Mouse (Mus musculus) erythroid progenitor cell, adult 5-6 weeks (primary cell): ENCODE data around the gene Lrrc1. TPM values are rescaled to one million over a fixed set of nuclear protein-coding genes. Genes with fewer than 3 reads are reported as not detected.
"Not testable (repeated sequence)": the region's sequence is repeated elsewhere in the genome, so short reads cannot be mapped to it uniquely, and the experiment has no call there.

Source experiments
- ATAC-seq: replicated peaks from 2 replicates; pipeline ENCODE4 v1.8.0; 2016; ENCODE audit warnings: moderate number of reproducible peaks, mild to moderate bottlenecking, moderate TSS enrichment, inconsistent platforms; ENCODE audit not compliant: poor library complexity, low FRiP score, severe bottlenecking
- total RNA-seq, 2 experiments: library from RNA; stranded (forward) in 1 of 2; stranded (reverse) in 1 of 2; fragments of 150-400 nt in 1 of 2; fragments of 186-747, 209-891 nt in 1 of 2; gene quantifications; 2 replicates each; pipeline versions ENCODE4 v1.2.3 to v1.2.4; 2015 to 2017; ENCODE audit warnings: low replicate concordance in 2 of 2

Gene Lrrc1
- 5.0 and 6.5 TPM in 2 replicates for total RNA-seq (2015; ENCODE audit: low replicate concordance)
- total RNA-seq (2017; ENCODE audit: low replicate concordance): 2.3 and 2.8 TPM in 2 replicates

DNA sequence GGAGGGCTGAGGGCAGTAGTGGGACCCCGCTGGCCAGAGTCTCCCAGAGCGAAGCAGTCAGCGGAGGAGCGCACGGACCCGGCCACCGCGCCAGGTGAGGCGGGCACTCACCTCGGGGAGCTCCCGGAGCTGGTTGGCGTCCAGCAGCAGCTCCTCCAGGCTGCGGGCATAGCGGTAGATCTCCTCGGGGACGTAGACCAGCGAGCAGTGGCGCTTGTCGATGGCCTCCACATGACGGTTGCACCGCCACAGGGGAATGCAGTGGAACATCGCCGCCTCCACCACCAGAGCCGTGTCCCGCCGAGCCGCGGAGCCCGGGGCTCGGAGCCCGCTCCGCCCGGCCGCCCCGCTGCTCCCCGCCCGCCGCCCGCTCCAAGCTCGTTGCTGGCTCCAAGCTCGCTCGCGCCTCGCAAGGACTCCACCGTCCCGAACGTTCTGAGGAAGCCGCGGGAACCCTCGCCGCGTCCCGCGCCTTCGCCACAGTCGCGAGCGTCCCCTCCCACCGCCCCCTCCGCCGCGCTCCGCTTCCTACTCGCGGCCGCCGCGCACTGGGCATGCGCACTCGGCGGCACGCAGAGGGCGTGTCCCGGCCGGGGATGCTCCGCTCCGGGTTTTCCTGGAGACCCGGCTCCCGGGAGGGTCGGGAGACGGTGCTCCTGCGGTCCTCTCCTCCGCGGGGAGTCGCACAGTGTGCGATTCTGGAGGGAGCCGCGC lies at the start of gene Lrrc1:
Lrrc1 (minus strand) TSS at position 517 of the 714 bp plus-strand sequence.
- ATAC-seq: peak; percentile 77; the same call in 1 of the 2 replicates

DNA sequence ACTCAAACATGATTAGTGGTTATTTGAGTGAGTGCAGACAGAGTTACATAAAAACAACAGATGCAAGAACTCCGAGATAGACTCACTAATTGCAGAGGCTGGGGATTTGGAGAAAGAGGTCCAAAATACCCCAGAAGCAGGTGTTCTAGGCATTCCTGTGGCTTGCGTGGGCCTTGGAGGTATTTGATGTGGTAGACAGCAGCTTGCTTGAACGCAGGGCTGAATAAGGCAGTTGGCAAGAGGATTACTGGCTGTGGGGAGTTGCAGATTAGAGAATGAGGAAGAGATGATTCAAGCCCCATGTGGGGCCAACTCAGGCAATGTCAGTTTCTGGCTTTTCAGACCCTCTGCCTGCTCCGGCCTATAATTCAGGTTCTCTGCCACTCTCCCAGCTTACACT lies 47.8 kb upstream of the Lrrc1 start:
- ATAC-seq: no peak

GRCm38 (mm10) chr9:77589496-77589895 lies 44.8 kb upstream of the Lrrc1 start:
- no peak for ATAC-seq

DNA sequence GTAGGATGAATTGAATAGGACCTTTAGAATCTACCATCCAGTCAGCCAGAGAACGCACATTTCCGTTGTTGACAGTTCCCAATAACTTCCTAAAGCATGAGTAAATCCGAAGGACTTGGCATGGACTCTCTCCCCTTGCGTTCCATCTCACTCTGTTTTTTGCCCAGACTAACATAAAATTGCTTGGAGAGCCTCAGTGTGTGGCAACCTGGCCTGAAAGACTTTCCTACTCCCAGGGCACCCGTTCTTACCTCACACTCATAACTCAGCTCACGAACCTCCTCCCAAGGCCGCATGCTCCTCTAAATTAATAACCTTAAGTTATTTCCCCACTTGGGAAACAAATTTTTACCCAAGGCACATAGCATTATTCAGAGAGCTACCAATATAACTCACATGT lies 42.9 kb upstream of the Lrrc1 start:
- ATAC-seq: no peak

GRCm38 (mm10) chr9:77586806-77587591 lies 42.3 kb upstream of the Lrrc1 start:
- no peak for ATAC-seq

GRCm38 (mm10) chr9:77584746-77585145 lies 40.1 kb upstream of the Lrrc1 start:
- no peak for ATAC-seq

DNA sequence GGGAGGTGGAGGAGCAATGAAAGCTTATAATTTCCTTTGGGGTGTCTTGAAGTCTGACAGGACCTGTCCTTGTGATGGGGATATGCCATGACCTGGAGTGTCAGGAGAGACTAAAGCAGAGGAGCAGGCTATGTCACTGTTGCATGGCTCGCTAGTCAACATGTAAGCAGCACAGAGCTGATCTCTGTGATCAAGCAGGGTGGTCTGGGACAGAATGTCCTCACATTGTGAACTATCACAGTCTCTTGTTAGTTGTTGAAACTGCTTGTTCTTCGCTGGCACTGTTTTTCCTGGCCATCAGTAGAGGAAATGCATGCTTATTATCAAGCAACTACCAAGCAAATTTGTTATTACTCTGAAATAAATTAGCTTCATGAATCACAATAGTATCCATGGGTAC lies 38.6 kb upstream of the Lrrc1 start:
- ATAC-seq: no peak

- ATAC-seq: no peak
These were observed 35.2 kb upstream of the Lrrc1 start for GRCm38 (mm10) chr9:77579827-77580226.

DNA sequence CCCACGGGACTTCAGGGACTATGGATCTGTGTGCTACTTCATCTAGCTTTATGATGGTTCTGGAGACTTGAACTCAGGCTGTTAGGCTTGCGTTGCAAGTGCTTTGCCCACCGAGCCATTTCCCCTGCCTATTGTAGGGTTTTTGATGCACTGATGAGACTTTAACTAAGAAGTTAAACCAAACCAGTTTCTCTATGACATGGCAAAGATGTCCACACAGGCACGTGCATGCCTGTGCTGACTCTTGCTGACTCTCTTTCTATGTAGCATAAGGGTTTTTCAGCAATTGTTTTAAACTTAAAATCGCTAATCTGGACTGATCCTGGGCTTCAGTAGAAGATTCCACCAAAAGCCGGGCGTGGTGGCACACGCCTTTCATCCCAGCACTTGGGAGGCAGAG lies 33.3 kb upstream of the Lrrc1 start:
- ATAC-seq: no peak

GRCm38 (mm10) chr9:77577409-77577808 lies 32.7 kb upstream of the Lrrc1 start:
- ATAC-seq: no peak

DNA sequence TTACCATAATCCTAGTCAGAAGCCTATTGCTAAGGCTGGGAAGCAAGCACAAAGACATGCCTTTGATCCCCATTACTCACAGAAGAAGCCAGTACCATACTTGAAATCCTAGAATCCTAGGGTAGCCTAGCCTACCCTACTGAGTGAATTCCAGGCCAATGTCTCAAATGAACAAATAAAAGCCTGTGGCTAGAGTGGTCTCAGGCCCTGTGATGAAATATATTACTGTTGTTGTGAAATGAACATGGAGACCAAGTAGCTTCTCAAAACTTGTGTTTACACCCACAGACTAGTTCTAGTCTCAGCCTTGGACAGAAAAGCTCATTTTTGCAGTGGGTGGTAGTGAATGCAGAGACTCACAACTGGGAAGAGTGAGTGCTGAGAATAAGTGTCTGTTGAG lies 31.6 kb upstream of the Lrrc1 start:
- ATAC-seq: no peak

DNA sequence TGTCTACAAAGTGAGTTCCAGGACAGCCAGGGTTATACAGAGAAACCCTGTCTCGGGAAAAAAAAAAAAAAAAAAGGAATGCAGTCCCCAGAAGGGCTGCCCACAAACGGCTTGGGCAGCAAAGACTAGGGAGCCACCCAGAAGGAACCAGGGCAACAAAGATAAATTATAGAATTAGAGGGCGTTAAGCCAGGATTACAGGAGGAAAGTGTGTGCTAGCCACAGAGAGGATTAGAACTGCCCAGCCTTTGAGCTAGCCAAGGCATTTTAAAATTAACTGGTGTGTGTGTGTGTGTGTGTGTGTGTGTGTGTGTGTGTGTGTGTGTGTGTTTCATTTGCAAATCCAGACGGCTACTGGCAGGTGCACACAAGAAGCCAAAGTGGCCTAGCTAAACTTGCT lies 30.3 kb upstream of the Lrrc1 start:
- ATAC-seq: not testable (repeated sequence)

DNA sequence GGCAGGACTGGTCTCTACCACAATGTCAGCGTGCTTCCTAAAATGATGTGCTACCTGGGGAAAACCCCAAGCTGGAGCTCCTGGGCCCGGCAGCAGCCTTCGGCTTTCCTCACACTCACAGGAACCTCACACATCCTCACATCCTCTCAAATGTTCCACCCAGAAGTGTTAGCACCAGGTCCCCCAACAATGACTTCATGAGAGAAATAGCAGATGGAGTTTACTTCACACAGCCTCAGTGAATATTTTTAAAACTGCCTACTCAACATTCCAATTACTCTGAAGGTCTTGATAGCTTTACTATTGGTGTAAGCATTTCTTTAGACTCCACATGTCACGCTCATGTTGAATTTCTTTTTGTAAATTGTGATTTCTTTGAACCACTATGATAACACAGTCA lies 27.2 kb upstream of the Lrrc1 start:
- ATAC-seq: no peak

DNA sequence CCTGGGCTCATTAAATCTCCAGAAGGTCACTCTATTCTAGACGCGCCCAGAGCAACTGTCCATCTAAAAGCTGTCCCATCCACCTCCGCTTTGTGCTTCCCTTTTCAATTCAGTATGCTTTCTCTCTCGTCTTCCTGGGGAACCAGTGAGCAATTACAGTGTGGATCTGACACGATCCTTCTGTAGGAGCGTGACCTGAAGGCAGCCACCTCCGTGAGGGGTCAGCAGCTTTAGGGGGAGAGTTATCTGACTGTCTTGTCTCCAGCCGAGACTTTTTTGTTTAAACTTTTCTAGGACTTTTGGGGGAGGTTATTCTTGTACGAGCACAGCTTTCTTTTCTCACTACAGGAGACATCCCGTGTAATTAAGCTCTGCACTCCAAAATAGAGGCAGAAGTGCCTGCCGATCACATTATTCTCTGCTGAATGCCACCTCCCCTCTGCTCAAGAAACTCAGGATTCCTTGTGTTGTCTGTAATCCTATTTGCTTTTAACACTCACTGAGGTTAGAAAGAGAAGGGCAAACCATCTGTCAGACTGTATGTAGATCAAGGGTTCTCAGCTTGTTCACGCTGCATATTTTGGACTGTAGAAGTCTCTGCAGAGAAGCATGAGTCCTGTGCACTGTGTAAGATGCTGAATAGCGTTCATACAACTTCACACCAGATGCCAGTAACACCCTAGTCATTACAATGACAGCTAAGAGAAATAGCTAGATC lies 24.3 kb upstream of the Lrrc1 start:
- no peak for ATAC-seq

- no peak for ATAC-seq
These were observed 17.2 kb upstream of the Lrrc1 start for GRCm38 (mm10) chr9:77561827-77562226.

DNA sequence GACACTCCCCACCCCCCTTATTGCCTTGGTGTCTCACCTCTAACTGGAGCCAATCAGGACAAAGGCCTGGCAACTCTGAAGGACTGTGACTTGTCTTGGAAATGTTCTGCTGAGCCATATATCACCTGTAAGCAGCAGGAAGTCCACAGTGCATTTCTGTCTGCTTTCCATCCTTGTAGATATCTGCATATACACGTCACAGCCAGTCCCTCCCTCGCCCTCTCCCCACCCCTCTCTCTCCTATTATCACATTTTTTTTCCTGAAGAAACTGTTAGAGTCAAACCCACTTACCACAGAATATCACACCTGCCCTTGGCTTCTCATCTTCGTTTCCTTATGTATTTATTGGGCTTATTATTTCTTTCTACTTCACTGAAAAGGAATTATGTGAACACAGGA lies 13.3 kb upstream of the Lrrc1 start:
- ATAC-seq: no peak

DNA sequence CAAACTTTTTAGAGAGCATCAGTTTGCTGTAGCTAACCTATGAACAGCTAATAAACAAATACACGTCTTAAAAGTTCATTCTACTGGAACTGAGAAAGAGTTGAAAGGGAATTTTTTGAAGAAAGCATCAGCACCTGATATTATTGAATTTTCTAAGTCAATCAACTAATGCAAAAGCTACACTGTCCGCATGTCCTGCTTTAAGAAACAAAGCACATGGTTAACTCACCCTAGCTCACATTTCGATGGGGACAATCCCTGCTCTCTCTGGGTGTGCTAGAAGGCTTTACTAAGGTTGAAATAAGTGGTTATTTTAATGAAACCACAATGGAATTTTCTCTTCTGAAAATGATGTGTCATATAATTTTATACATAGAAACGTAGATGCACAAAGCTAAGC lies 12.5 kb upstream of the Lrrc1 start:
- no peak for ATAC-seq

DNA sequence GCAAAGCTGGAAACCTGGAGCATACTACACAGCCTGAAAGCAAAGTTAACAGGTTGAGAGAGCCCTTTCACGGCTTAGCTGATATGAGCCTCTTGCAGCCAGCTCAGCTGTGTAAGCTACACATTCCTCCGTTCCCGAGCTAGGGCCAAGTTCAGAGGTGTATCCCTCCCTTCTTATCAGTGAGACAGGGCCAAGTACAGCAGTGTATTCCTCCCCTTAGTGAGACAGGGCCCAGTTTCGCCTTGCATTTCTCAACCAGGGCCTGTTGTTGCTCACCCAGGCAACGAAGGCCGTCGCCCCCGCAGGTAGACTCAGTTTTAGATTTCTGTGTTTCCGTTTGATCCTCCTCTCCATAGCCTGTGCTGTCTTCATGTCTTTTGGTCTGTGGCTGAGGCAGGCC lies 11.8 kb upstream of the Lrrc1 start:
- ATAC-seq: no peak

- no peak for ATAC-seq
These were observed 8.8 kb upstream of the Lrrc1 start for GRCm38 (mm10) chr9:77553465-77553864.

DNA sequence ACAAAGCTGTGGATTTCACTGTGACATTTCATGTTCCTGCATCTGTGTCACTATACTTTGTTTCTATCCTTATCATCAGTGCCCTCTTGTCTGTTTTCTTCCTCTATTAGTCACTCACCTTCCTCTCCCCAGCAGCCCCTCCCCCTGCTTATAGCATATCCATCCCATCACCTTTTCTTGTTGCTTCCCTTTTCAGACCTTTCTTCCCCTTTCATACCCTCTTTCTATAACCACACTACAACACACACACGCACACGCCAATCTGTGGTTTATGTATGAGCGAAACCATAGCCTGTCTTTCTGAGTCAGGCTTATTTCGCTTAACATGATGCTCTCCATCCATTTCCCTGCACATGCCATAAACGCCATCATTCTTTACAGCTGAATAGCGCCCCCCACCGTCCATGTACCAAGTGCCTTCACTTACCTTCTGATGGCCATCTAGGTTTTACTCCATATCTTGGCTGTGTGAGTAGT lies 6.4 kb upstream of the Lrrc1 start:
- no peak for ATAC-seq

GRCm38 (mm10) chr9:77546010-77546409 lies 1.3 kb upstream of the Lrrc1 start:
- no peak for ATAC-seq
